Mouse (Mus musculus) myocyte (in vitro differentiated cells): Measurements from ENCODE around the gene Evx2.

ENCODE experiments used
- MAX ChIP-seq: IDR thresholded peaks from one replicate; pipeline ENCODE4 v1.6.1; 2011; ENCODE audit warnings: low read depth, mild to moderate bottlenecking, control low read depth
- MYOG ChIP-seq, 3 experiments: IDR thresholded peaks; one replicate each; pipeline ENCODE4 v1.6.1; 2011; ENCODE audit warnings: control low read depth in 2 of 3, low read depth in 2 of 3, mild to moderate bottlenecking in 2 of 3; ENCODE audit not compliant: insufficient read length in 2 of 3, control insufficient read depth in 1 of 3, insufficient read depth in 1 of 3
- POLR2A ChIP-seq: IDR thresholded peaks from one replicate; pipeline ENCODE4 v1.6.1; 2011; ENCODE audit warnings: low read depth, mild to moderate bottlenecking, control low read depth, moderate library complexity; ENCODE audit not compliant: insufficient read length
- POLR2AphosphoS2 ChIP-seq: IDR thresholded peaks from one replicate; pipeline ENCODE4 v1.6.1; 2011; ENCODE audit warnings: low read depth, control low read depth; ENCODE audit not compliant: insufficient read length
- TCF12 ChIP-seq: IDR thresholded peaks from one replicate; pipeline ENCODE4 v1.6.1; 2011; ENCODE audit warnings: mild to moderate bottlenecking, control low read depth; ENCODE audit not compliant: poor library complexity, insufficient read depth, severe bottlenecking
- USF1 ChIP-seq: IDR thresholded peaks from one replicate; pipeline ENCODE4 v1.6.1; 2011; ENCODE audit warnings: low read depth, mild to moderate bottlenecking, control low read depth, moderate library complexity

DNA sequence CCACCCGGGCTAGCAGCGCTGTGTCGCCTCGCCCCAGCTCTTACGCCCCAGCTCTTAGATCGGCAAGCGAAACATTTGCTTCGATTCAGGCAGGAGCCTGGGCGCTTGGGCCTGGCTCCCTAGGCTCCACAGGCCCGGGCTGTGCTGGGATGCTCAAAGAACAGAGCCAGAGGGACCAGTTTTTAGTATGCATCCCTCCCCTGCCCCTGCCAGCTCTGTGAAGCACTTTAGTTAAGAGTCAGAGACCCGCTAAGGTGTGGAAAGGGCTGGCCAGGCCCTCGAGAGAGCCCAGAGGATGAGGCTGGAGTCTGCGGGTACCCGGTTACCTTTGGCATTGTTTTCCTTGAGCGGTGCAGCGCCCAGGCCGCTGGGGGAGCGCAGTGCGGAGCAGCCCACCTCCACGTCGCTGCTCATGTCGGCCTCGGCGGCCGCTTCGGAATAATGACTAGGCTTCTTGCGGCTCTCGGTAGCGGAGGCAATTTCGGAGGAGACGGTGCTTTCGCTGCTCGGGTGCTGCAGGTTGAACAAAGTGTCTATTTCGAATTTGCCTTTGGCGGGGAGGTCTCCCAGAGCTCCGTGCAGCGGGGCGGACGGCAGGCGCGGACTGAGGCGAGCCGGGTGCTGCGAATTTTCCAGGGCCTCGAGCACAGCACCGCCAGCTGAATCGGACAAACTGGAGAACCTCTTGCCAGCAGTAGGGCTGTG lies 538 bp downstream of the Evx2 start:
- no peak for TF ChIP-seq TCF12
- no peak for TF ChIP-seq MAX
- no peak for TF ChIP-seq POLR2A
- TF ChIP-seq USF1, result no peak
- no peak for TF ChIP-seq MYOG (IDR thresholded peaks at IDR 0.05; ENCODE audit: control insufficient read depth in 1 of 3, insufficient read depth in 1 of 3, insufficient read length in 2 of 3, low read depth in 2 of 3)
- no peak for TF ChIP-seq POLR2AphosphoS2
